Mouse (Mus musculus) ES-E14 (cell line): Measurements from ENCODE around the gene Lrp6. TPM values are rescaled to one million over a fixed set of nuclear protein-coding genes. Genes with fewer than 3 reads are reported as not detected.

Experiments
- DNase-seq: peaks from one replicate; pipeline ENCODE4 v3.0.0-alpha.2; 2013; ENCODE audit warnings: low read depth, low spot score
- H3K27ac ChIP-seq: 2 replicates; pipeline ENCODE4 v1.5.1; 2012; ENCODE audit warnings: low read depth, mild to moderate bottlenecking, low read length, moderate library complexity, mixed read lengths; ENCODE audit not compliant: poor library complexity, insufficient read depth, severe bottlenecking
- H3K36me3 ChIP-seq: 2 replicates; pipeline ENCODE4 v1.6.1; 2012; ENCODE audit warnings: mild to moderate bottlenecking, low read length, moderate library complexity, mixed read lengths; ENCODE audit not compliant: control insufficient read depth, poor library complexity, insufficient read depth, severe bottlenecking
- H3K4me1 ChIP-seq, 2 experiments: fragments of 150-350 bp in 1 of 2; sonication (generic) in 1 of 2; 2 replicates each; pipeline ENCODE4 v1.6.1; 2012; ENCODE audit warnings: low read length in 2 of 2, mild to moderate bottlenecking in 1 of 2, mixed read lengths in 1 of 2; ENCODE audit not compliant: control insufficient read depth in 2 of 2, insufficient read depth in 2 of 2, poor library complexity in 1 of 2
- H3K4me3 ChIP-seq, 2 experiments: fragments of 150-350 bp in 1 of 2; sonication (generic) in 1 of 2; 2 replicates each; pipeline ENCODE4 v1.5.1; 2012; ENCODE audit warnings: low read length in 2 of 2, low read depth in 1 of 2, mild to moderate bottlenecking in 1 of 2, mixed read lengths in 1 of 2; ENCODE audit not compliant: insufficient read depth in 1 of 2, poor library complexity in 1 of 2, severe bottlenecking in 1 of 2
- H3K9ac ChIP-seq: 2 replicates; pipeline ENCODE4 v1.6.1; 2012; ENCODE audit warnings: low read depth, mild to moderate bottlenecking, low read length, mixed read lengths; ENCODE audit not compliant: poor library complexity, insufficient read depth, severe bottlenecking
- H3K9me3 ChIP-seq: fragments of 150-350 bp; sonication (generic); 2 replicates; pipeline ENCODE4 v1.6.1; 2012; ENCODE audit warnings: low read depth, mild to moderate bottlenecking, low read length; ENCODE audit not compliant: control insufficient read depth, insufficient read depth
- CHD2 ChIP-seq: IDR thresholded peaks from 2 replicates; pipeline ENCODE4 v1.6.1; 2014; ENCODE audit warnings: mild to moderate bottlenecking, low read depth, low read length, inconsistent platforms
- HCFC1 ChIP-seq: IDR thresholded peaks from 2 replicates; pipeline ENCODE4 v1.6.1; 2012; ENCODE audit warnings: low read length, inconsistent platforms, borderline replicate concordance; ENCODE audit not compliant: insufficient read depth
- MAFK ChIP-seq: IDR thresholded peaks from 2 replicates; pipeline ENCODE4 v1.6.1; 2014; ENCODE audit warnings: mild to moderate bottlenecking, low read depth, low read length, inconsistent platforms; ENCODE audit not compliant: insufficient read depth
- ZC3H11A ChIP-seq: IDR thresholded peaks from 2 replicates; pipeline ENCODE4 v1.6.1; 2012; ENCODE audit warnings: low read depth, mild to moderate bottlenecking, inconsistent platforms, low read length, borderline replicate concordance
- ZNF384 ChIP-seq: IDR thresholded peaks from 2 replicates; pipeline ENCODE4 v1.6.1; 2012; ENCODE audit warnings: low read depth, low read length, inconsistent platforms
- in situ Hi-C, 2 experiments: fragments of 600-800 bp; cut with MboI; formaldehyde crosslinking; loops; one replicate each; pipeline ENCODE4 v1.15.1; 2025; ENCODE audit warnings: low sequenced_read_pairs in 2 of 2, inconsistent platforms in 1 of 2; ENCODE audit not compliant: unreplicated experiment in 2 of 2
- total RNA-seq: library from RNA; depleted of rRNA; stranded (reverse); fragments of 300-350 nt; gene quantifications from 2 replicates; pipeline ENCODE4 v1.2.3, GENCODE M21; 2012

The Lrp6 gene
- total RNA-seq, 1 experiment: 46.8 TPM

GRCm38 (mm10) chr6:134454093-134454492, 112.7 kb downstream of the Lrp6 start:
- DNase-seq: no peak
- TF ChIP-seq HCFC1: no peak
- no peak; the same call in 1 of the 2 replicates for TF ChIP-seq ZC3H11A
- TF ChIP-seq CHD2: no peak
- TF ChIP-seq ZNF384: no peak
- no peak for TF ChIP-seq MAFK
- peaks cover 15% of the 10 kb centered on the region for H3K36me3 ChIP-seq
- H3K4me1 ChIP-seq: 0 out of 4 replicates have a peak, but pooled peaks cover 0 to 3% of the 10 kb centered on the region in 2 experiments
- H3K9ac ChIP-seq: no peak overlapping the region
- H3K4me3 ChIP-seq: no peak overlapping the region
- in situ Hi-C loops: no loop called here
- H3K9me3 ChIP-seq: no peaks in the 10 kb centered on the region
- no peak overlapping the region for H3K27ac ChIP-seq

DNA sequence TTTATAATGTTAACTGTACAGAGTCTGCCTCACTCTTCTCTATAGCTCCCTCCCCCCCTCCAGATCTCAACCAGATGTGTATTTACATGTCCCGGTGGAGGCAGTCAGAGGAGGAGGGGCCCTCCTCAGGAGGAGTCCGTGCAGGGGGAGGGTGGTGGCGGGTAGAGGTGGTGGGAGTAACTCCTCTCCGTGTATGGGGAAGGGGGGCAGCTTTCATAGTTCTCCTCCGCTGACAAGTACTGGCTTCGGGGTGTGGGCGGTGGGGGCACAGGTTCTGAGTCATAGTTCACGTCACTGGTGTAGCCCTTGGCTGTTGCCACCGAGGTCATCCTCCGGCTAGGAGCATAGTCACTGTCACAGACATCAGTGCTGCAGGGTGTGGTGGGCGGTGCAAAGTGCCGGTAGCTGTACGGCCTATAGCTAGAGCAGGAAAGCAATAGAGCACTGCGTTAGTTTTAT, 116.1 kb downstream of the Lrp6 start:
- Histone ChIP-seq H3K36me3 (peaks cover 13% of the 10 kb centered on the region), H3K9me3 (no peaks in the 10 kb centered on the region), H3K4me3 (no peak overlapping the region), H3K27ac (no peak overlapping the region), H3K9ac (no peak overlapping the region), H3K4me1 (0 out of 4 replicates have a peak, but pooled peaks cover 0 to 3% of the 10 kb centered on the region in 2 experiments)
- in situ Hi-C loops: no loop called here
- no peak for DNase-seq
- TF ChIP-seq HCFC1 (no peak), MAFK (no peak), ZNF384 (no peak), ZC3H11A (no peak), CHD2 (no peak)

GRCm38 (mm10) chr6:134449958-134450357, 116.8 kb downstream of the Lrp6 start:
- H3K9ac ChIP-seq: no peak overlapping the region
- H3K36me3 ChIP-seq: peaks cover 13% of the 10 kb centered on the region
- no peak for DNase-seq
- no peak for TF ChIP-seq HCFC1
- no peak for TF ChIP-seq ZNF384
- no peak for TF ChIP-seq MAFK
- TF ChIP-seq CHD2: no peak
- TF ChIP-seq ZC3H11A: no peak
- in situ Hi-C loops: loop anchor here in 1 of 2 experiments (25.0 kb wide), 1 partner anchor 162 kb away; no protein-coding TSS in a partner anchor
- H3K27ac ChIP-seq: no peak overlapping the region
- 0 out of 4 replicates have a peak, but pooled peaks cover 0 to 3% of the 10 kb centered on the region in 2 experiments for H3K4me1 ChIP-seq
- no peak overlapping the region for H3K4me3 ChIP-seq
- no peaks in the 10 kb centered on the region for H3K9me3 ChIP-seq

- H3K4me3 ChIP-seq: no peak overlapping the region
- no peak for DNase-seq
- in situ Hi-C loops: loop anchor here in 1 of 2 experiments (25.0 kb wide), 1 partner anchor 164 kb away; no protein-coding TSS in a partner anchor
- no peak overlapping the region for H3K9ac ChIP-seq
- H3K27ac ChIP-seq: no peak overlapping the region
- H3K4me1 ChIP-seq: 0 out of 4 replicates have a peak, but pooled peaks cover 0 to 3% of the 10 kb centered on the region in 2 experiments
- H3K36me3 ChIP-seq: peaks cover 13% of the 10 kb centered on the region
- no peaks in the 10 kb centered on the region for H3K9me3 ChIP-seq
- TF ChIP-seq HCFC1 (no peak), ZNF384 (no peak), CHD2 (no peak), MAFK (no peak), ZC3H11A (no peak)
Observed at GRCm38 (mm10) chr6:134448451-134448850, 118.3 kb downstream of the Lrp6 start.

- Histone ChIP-seq H3K9me3 (no peaks in the 10 kb centered on the region), H3K36me3 (peaks cover 4% of the 10 kb centered on the region; the same call in 1 of the 2 replicates), H3K4me3 (no peak overlapping the region), H3K27ac (no peak overlapping the region), H3K9ac (no peak overlapping the region), H3K4me1 (no peaks in the 10 kb centered on the region)
- no peak for DNase-seq
- in situ Hi-C loops: loop anchor here in 1 of 2 experiments (25.0 kb wide), 1 partner anchor 168 kb away; no protein-coding TSS in a partner anchor
- TF ChIP-seq ZNF384: no peak
- no peak for TF ChIP-seq MAFK
- no peak for TF ChIP-seq CHD2
- TF ChIP-seq ZC3H11A: no peak
- TF ChIP-seq HCFC1: no peak
Observed at GRCm38 (mm10) chr6:134443925-134444324, 122.8 kb downstream of the Lrp6 start.
